Mouse (Mus musculus): ENCODE results near the gene Htra3.

Htra3 gene

GRCm38 (mm10) chr5:35679256-35680155 lies at the start of gene Htra3:
Gene Htra3 (minus strand): TSS chr5:35679782.
- DNase-seq (ENCODE audit: low spot score in 2 of 2), result no peak

DNA sequence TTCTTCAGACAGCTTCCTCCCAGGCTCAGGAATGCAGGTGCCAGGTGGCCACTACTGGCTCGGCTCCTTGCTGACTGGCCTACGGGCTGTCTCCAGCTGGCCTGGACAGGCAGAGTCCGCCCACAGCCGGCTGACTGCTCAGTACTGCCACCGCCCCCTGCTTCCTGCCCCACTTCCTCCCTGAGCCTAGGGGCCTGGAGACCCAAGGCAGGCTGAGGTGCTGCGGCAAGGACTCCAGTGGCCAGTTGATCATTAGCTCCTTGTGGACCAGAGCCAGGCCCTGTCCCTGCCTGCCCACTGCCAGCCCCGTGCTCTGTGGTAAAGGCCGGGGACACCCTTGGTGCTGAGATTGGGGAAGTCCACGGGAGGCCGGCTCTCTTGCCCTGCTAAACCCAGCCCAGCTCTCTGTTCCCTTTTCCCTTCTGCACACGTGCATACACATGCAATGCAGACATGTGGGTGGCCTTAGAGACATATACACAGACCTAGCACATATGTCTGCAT lies 49.4 kb upstream of the Htra3 start:
- DNase-seq (ENCODE audit: low spot score in 2 of 2), result peak; percentile 42 to 47

DNA sequence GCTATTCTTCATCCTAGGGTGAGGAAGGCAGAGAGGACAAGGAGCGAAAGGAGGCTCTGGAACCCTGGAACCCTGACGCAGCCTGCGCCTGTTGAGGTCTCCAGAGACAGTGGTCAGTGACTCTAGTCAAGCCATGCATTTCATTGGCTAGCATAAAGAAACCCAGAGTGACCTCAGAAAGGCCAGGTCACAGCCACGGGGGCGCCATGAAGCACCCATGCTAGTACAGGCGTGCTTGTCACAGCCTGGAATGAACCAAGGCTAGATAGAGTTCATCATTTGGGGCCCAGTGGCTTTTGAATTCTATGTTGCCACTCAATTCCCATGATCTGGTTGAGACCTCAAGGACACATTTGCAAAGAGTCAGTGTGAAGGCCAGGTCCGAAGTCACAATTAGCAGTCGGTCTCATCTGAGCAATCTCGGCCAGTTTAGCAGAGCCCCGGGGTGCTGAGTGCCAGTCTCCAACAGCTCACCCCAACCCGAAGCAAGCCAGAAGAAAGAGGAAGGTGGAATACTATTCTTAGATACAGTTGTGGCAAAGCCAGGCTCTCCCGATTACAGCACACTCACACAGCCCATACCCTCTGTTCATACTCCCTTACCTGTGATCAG lies 48.9 kb upstream of the Htra3 start:
- DNase-seq (ENCODE audit: low spot score in 2 of 2), result no peak

DNA sequence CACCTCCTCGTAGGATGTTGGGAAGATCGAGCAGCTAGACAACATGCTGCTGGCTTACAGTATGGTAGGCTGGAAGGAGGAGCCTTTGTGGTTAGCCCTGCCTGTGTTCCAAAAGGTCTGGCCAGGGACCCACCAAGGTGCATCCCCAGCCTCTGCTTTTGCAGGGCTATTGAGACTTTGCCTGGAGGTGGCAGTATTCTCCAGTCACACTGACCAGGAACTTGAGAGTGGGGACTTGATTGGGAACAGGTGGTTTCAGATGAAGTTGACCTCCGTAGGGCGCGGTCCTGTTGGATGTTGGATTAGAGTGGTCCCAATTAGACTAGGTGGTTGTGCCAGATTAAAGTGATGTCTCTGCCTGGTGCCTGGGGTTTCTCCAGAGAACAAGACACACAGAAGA lies 47.9 kb upstream of the Htra3 start:
- no peak for DNase-seq (ENCODE audit: low spot score in 2 of 2)

GRCm38 (mm10) chr5:35725840-35726239 lies 46.3 kb upstream of the Htra3 start:
- DNase-seq (ENCODE audit: low spot score in 2 of 2), result no peak

- DNase-seq (ENCODE audit: low spot score in 2 of 2), result no peak
Measured at GRCm38 (mm10) chr5:35723900-35724299, 44.3 kb upstream of the Htra3 start.

DNA sequence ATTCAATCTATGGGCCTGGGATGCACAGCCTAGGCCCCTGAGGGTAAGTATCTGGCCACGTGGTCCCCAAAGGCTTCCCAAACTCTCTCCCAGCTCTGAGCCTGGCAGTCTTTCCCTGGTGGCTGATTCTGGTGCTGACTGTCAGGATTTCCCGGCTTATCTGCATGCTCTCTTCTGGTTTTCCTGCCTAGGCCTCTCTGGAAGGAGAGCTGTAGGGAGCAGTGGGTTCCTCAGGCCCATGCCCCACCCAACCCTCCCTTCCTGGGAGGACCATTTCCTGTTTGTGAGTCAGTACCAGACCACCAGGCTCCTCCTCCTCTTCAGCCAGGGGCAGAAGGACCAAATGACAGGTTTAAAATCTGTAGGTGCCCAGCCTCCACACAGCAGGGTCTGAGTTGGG lies 43.1 kb upstream of the Htra3 start:
- DNase-seq (ENCODE audit: low spot score in 2 of 2), result no peak

DNA sequence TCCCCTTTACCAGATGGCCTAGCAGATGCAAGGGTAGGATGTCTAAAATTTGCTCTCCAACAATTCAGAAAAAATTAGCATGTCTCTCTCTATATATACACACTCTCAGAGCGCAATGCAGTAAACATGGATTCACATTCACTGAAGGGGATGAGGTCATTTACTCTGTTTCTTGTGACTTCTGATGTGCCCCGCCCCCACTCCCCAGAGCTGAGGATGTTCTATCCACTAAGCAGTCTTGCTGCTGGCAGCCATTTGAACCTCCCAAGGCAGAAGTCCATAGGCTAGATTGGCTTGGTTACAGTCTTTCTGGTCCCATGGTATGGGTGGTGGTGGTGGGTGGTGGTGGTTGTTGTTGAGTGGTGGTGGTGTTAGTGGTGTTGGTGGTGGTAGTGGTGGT lies 42.4 kb upstream of the Htra3 start:
- no peak for DNase-seq (ENCODE audit: low spot score in 2 of 2)

- DNase-seq (ENCODE audit: low spot score in 2 of 2), result no peak
Measured at GRCm38 (mm10) chr5:35719880-35720279, 40.3 kb upstream of the Htra3 start.

- DNase-seq (ENCODE audit: low spot score in 2 of 2), result no peak
Measured at GRCm38 (mm10) chr5:35719343-35719742, 39.8 kb upstream of the Htra3 start.

DNA sequence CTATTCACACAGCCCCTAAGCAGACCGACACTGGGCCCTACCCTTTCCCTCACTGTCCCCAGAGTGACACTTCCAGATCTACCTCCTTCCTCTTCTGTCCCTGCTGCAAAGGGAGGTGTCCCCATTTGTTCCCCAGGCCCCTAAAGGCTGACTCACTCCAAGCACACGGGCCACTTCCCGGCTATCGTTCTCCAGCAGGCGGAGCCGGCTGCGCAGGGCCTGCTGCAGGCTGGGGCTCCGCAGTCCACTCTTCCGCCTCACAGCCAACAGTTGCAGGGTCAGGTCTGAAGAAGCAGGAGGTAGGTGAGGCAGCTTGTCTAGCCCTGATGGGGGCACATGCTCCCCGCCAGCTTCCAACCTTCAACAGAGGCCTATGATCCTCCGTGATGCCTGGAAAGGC lies 39.2 kb upstream of the Htra3 start:
- DNase-seq (ENCODE audit: low spot score in 2 of 2), result no peak

- peak in 1 of 2 experiments; percentile 31 for DNase-seq (ENCODE audit: low spot score in 2 of 2)
Measured at GRCm38 (mm10) chr5:35717946-35718345, 38.4 kb upstream of the Htra3 start.

- DNase-seq (ENCODE audit: low spot score in 2 of 2), result no peak
Measured at GRCm38 (mm10) chr5:35717455-35717854, 37.9 kb upstream of the Htra3 start.

DNA sequence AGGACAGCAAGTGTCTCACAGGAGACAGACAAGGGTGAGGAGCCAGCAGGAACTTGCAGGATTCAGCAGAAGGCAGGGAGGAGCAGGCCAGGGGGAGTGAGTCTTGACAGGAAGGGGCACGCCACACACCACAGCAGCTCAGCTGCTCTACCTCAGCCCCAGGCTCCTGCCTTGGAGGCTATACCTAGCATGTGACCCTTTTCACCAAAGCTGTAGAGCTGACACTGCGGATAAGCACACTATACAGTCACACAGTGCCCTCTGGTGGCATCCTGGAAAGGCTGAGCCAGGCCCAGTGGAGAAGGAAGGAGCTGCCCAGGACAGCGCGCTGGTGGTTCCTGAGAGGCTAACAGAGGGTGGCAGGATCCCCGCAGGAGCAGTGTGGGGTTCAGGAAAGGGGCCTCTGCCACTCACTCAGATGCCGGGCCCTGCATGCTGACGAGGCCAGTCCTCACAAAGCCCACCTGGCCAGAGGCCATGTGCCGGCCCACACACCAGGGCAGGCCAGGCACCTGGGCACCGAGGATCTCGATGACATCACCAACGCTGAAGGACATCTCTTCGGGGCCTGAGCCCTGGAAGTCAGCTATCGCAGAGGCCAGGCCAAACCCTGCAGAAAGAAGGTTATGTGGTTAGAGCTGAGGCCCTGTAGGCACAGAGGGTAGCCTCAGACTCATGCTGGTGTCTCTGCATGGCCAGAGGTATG lies 34.2 kb upstream of the Htra3 start:
- DNase-seq (ENCODE audit: low spot score in 2 of 2), result peak; percentile 28 to 33

GRCm38 (mm10) chr5:35712517-35712916 lies 32.9 kb upstream of the Htra3 start:
- no peak for DNase-seq (ENCODE audit: low spot score in 2 of 2)

GRCm38 (mm10) chr5:35710931-35711330 lies 31.3 kb upstream of the Htra3 start:
- DNase-seq (ENCODE audit: low spot score in 2 of 2), result no peak

- DNase-seq (ENCODE audit: low spot score in 2 of 2), result no peak
Measured at GRCm38 (mm10) chr5:35710481-35710880, 30.9 kb upstream of the Htra3 start.

DNA sequence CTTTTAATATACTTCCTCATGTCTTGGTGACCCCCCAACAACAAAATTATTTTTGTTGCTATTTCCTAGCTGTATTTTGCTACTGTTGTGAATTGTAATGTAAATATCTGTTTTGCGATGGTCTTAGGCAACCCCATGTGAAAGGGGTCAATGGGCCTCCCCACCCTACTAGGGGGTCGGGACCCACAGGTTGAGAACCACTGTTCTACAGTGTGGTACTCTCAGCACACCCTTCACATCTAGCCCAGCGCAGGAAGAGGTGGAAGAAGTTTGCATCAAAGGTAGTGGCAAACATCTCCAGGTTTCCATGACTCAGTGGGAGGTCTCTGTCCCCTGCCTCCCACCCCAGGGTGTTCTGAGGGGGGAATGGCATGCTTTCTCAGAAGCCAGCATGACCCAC lies 25.8 kb upstream of the Htra3 start:
- no peak for DNase-seq (ENCODE audit: low spot score in 2 of 2)

GRCm38 (mm10) chr5:35703814-35704213 lies 24.2 kb upstream of the Htra3 start:
- DNase-seq (ENCODE audit: low spot score in 2 of 2), result no peak

DNA sequence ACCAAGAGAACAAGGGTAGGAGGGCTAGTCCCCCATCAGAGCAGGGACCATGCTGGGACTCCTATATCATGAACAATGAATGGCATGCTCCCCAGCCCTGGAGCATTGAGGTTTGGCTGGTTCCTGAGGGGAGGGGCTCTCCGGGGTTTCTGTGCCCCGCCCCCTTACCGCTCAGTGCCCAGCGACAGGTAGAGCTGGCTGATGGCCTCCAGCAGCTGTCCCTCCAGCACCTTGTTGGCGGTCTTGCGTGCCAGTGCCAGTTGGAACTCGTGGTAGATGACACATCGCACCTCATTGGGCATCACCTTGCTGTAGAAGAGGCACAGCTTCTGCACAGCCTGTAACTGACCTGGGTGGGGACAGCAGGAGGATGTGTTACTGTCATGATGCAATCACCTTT lies 23.6 kb upstream of the Htra3 start:
- DNase-seq (ENCODE audit: low spot score in 2 of 2), result no peak

- no peak for DNase-seq (ENCODE audit: low spot score in 2 of 2)
Measured at GRCm38 (mm10) chr5:35702582-35703140, 23.1 kb upstream of the Htra3 start.

DNA sequence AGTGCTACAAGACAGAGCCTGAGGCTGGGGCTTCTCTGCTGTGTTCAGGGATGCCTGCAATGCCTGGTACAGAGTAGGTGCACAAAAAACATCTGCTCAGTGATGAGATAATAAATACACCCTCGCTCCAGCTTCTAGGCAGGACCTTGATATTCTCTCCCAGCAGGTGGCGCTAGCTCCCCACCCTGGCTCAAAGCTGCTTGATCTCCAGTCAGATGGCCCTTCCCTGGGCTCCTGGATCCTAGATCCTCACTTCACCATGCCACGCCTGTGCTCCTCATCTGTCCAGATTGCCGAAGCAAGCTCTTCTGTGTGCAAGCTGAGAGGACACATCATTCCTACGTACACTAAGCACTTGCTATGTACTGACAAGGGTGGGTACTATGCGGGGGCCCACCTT lies 21.5 kb upstream of the Htra3 start:
- DNase-seq (ENCODE audit: low spot score in 2 of 2), result peak; percentile 39 to 48

All from right cerebral cortex, postnatal 36 days (tissue).